Mouse (Mus musculus) liver, embryonic 13.5 days (tissue): ENCODE measurements around the gene Iqcd. TPM values are rescaled to one million over a fixed set of nuclear protein-coding genes. Genes with fewer than 3 reads are reported as not detected.

Experiments
- ATAC-seq: fragments of 200-750 bp; cut with Nextera tagmentation; 2 replicates; pipeline ENCODE4 v1.8.0; 2017; ENCODE audit warnings: low read depth, mild to moderate bottlenecking, moderate number of reproducible peaks, moderate library complexity
- DNase-seq: peaks from one replicate; pipeline ENCODE4 v3.0.0; 2022
- H3K27ac ChIP-seq: fragments of 300-500 bp; sonication (generic); 2 replicates; pipeline ENCODE4 v1.5.1; 2015; ENCODE audit warnings: moderate library complexity, mild to moderate bottlenecking, inconsistent platforms
- H3K27me3 ChIP-seq: fragments of 300-500 bp; sonication (generic); 2 replicates; pipeline ENCODE4 v1.6.1; 2015; ENCODE audit warnings: mild to moderate bottlenecking, inconsistent platforms
- H3K36me3 ChIP-seq: fragments of 300-500 bp; sonication (generic); 2 replicates; pipeline ENCODE4 v1.6.1; 2015; ENCODE audit warnings: mild to moderate bottlenecking, inconsistent platforms
- H3K4me1 ChIP-seq: fragments of 300-500 bp; sonication (generic); replicated peaks from 2 replicates; pipeline ENCODE4 v1.6.1; 2015; ENCODE audit warnings: inconsistent platforms
- H3K4me2 ChIP-seq: fragments of 300-500 bp; sonication (generic); 2 replicates; pipeline ENCODE4 v1.6.1; 2015; ENCODE audit warnings: inconsistent platforms, mild to moderate bottlenecking, moderate library complexity
- H3K4me3 ChIP-seq: fragments of 300-500 bp; sonication (generic); replicated peaks from 2 replicates; pipeline ENCODE4 v1.5.1; 2015; ENCODE audit warnings: mild to moderate bottlenecking, inconsistent platforms
- H3K9ac ChIP-seq: fragments of 300-500 bp; sonication (generic); 2 replicates; pipeline ENCODE4 v1.6.1; 2015; ENCODE audit warnings: mild to moderate bottlenecking, inconsistent platforms
- H3K9me3 ChIP-seq: fragments of 300-500 bp; sonication (generic); replicated peaks from 2 replicates; pipeline ENCODE4 v1.6.1; 2016; ENCODE audit warnings: inconsistent platforms
- WGBS: fragments of 180-500 bp; shearing (Covaris S2); methylation state at CpG from one replicate; pipeline ENCODE4 v1.1.7; 2015; ENCODE audit not compliant: insufficient replicate concordance; 5-methylcytosine and 5-hydroxymethylcytosine counted together
- polyA plus RNA-seq: library from polyadenylated mRNA; unstranded; fragments of >200 nt; fragmentation: Nextera tagmentation; extraction: Ambion mirVana; gene quantifications from 2 replicates; pipeline ENCODE4 v1.2.1, GENCODE M21; 2015

The Iqcd gene
- polyA plus RNA-seq, 1 experiment from 2014 or later = 1.9 TPM

DNA sequence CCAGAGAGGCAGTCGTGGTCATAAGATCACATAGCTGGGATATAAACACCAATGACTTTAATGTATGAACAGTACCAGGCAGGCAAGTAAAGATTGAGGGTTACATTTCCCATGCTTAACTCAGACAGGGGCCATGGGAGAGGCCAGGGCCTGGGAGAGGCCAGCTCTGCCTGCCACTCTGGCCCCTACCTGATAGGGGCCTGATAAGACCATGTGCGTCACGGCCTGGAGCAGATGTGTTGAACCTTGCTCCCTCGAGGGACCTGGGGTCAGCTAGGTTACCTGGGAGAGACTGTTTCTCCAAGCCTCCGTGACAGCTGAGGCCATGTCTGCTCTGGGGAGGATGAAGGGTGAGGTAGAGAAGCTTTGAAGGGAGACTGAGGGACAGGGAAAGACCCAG, 62.4 kb downstream of the Iqcd start:
- no peaks in the 10 kb centered on the region for H3K9me3 ChIP-seq
- ATAC-seq (no peak), DNase-seq (no peak)
- H3K9ac ChIP-seq = no peak overlapping the region
- 35% methylated on average over 5 of the region's 5 CpGs for WGBS
- H3K4me3 ChIP-seq = no peak overlapping the region
- no peaks in the 10 kb centered on the region for H3K36me3 ChIP-seq
- peaks cover 69% of the 10 kb centered on the region for H3K27me3 ChIP-seq
- no peak overlapping the region for H3K27ac ChIP-seq
- peaks cover 32% of the 10 kb centered on the region for H3K4me1 ChIP-seq
- H3K4me2 ChIP-seq = no peak overlapping the region

DNA sequence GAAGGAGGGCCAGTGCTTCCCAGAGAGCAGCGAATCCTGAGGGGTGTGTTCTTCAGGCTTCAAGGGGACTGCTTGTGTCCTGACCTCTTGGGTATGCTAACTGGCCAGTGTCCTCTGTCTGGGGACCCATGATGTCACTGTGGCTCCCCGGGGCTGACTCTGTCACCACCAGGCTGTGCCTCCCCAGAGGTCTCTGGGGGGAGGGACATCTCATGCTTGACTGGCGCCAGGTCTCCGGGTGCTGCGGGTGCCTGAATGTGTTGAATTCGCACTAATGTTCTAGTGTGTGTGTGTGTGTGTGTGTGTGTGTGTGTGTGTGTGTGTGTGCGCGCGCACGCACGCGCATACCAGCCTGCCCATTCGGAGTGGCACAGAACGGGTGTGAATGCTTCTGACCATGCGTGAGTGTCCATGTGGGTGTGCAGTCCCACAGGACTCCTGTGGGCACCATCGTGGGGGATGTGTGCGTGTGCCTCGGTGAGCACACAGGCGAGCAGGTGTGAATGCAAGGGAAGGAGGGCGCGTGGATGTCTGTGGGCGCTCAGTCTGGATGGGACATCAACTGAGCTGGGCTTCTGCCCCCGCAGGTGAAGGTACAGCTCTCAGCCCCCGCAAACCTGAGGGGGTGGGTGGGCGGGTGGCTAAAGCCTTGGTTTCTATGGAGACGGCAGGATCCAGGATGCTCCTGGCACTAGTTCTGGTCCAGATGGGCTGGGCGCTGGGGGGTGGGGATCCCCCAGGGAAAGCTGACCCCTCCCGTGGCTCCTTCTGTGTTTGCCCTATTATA, 64.3 kb downstream of the Iqcd start:
- DNase-seq (no peak), ATAC-seq (no peak)
- 72% methylated on average over 28 of the region's 28 CpGs for WGBS
- Histone ChIP-seq H3K9me3 (no peaks in the 10 kb centered on the region), H3K36me3 (no peaks in the 10 kb centered on the region), H3K4me2 (no peak overlapping the region), H3K27ac (no peak overlapping the region), H3K27me3 (peaks cover 59% of the 10 kb centered on the region), H3K4me1 (peaks cover 28% of the 10 kb centered on the region), H3K4me3 (no peak overlapping the region), H3K9ac (no peak overlapping the region)

DNA sequence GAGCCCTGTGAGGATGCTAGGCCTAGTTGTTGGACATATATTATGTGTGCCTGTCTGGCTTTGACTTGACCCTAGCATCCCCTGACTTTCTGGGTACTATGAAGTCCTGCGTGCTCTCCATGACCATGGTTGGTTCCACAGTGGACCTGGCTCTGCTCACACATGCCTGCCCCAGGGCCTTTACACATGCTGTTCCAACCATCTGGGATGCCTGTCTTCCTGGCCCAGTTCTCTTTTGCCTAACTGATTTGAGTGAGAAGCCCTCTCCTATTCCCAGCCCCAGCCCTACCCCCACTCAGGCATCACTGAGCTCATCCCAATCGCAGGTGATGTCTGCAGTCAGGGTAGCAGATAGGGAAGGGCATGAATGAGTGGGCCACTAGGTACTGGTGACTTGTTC, 65.1 kb downstream of the Iqcd start:
- 84% methylated on average over 2 of the region's 2 CpGs for WGBS
- Histone ChIP-seq H3K4me3 (no peak overlapping the region), H3K36me3 (no peaks in the 10 kb centered on the region), H3K4me1 (peaks cover 20% of the 10 kb centered on the region), H3K27me3 (peaks cover 54% of the 10 kb centered on the region), H3K4me2 (no peak overlapping the region), H3K9me3 (no peaks in the 10 kb centered on the region), H3K9ac (no peak overlapping the region), H3K27ac (no peak overlapping the region)
- DNase-seq = no peak
- ATAC-seq = no peak

DNA sequence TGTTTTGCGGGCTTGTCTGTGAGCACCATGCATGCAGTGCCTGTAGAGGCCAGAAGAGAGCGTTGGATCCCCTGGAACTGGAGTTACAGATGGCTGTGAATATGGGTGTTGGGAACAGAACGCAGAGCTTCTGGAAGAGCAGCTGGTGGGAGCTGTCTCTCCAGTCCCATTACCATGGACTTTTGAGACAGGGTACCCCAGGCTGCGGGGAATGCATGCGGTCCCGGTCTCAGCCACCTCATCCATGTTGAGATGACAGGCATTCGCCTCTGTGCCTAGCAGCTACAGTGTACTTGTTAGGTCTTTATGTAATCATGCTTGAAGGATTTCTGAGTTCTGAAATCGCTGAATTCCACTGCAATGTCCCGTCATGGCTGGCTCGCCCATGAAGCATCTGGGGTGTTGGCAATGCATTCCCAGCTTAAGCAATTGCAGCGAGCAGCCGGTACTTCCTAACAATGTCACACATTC, 67.5 kb downstream of the Iqcd start:
- H3K9me3 ChIP-seq = no peaks in the 10 kb centered on the region
- no peak for DNase-seq
- H3K36me3 ChIP-seq = no peaks in the 10 kb centered on the region
- peaks cover 3% of the 10 kb centered on the region for H3K4me1 ChIP-seq
- WGBS = 67% methylated on average over 12 of the region's 12 CpGs
- H3K4me3 ChIP-seq = no peak overlapping the region
- H3K4me2 ChIP-seq = no peak overlapping the region
- H3K9ac ChIP-seq = no peak overlapping the region
- H3K27me3 ChIP-seq = peaks cover 38% of the 10 kb centered on the region
- H3K27ac ChIP-seq = no peak overlapping the region
- no peak for ATAC-seq

Other genes with a start within 250 kb of the Iqcd start
- not detected in 2 replicates for gene Lhx5, start 157.3 kb upstream of the Iqcd start, polyA plus RNA-seq
- 0.82 and 1.0 TPM in 2 replicates for gene Sdsl, start 116.2 kb upstream of the Iqcd start, polyA plus RNA-seq
- gene Sds, start 112.5 kb upstream of the Iqcd start, polyA plus RNA-seq = not detected in 2 replicates
- 17.3 and 17.9 TPM in 2 replicates for gene Plbd2, start 85.4 kb upstream of the Iqcd start, polyA plus RNA-seq
- 4.0 and 4.7 TPM in 2 replicates for gene Slc8b1, start 77.8 kb upstream of the Iqcd start, polyA plus RNA-seq
- gene Tpcn1, start 343 bp upstream of the Iqcd start, polyA plus RNA-seq = 21.4 and 22.7 TPM in 2 replicates
- gene Rita1, start 23.6 kb downstream of the Iqcd start, polyA plus RNA-seq = 5.7 and 6.5 TPM in 2 replicates
- 22.9 and 26.0 TPM in 2 replicates for gene Ddx54, start 23.7 kb downstream of the Iqcd start, polyA plus RNA-seq
- not detected in 2 replicates for gene Cfap73, start 45.2 kb downstream of the Iqcd start, polyA plus RNA-seq
- gene Rasal1, start 59.8 kb downstream of the Iqcd start, polyA plus RNA-seq = 0.18 and 0.22 TPM in 2 replicates
- 0.21 and 0.53 TPM in 2 replicates for gene Dtx1, start 122.9 kb downstream of the Iqcd start, polyA plus RNA-seq
- 0.25 and 0.34 TPM in 2 replicates for gene Oas2, start 160.8 kb downstream of the Iqcd start, polyA plus RNA-seq
- 0.12 and 0.17 TPM in 2 replicates for gene Oas3, start 188.6 kb downstream of the Iqcd start, polyA plus RNA-seq
- not detected in 2 replicates for gene Oas1e, start 206.5 kb downstream of the Iqcd start, polyA plus RNA-seq
- gene Oas1c, start 223.5 kb downstream of the Iqcd start, polyA plus RNA-seq = 0.08 and 0.22 TPM in 2 replicates